Mouse (Mus musculus): Measurements from ENCODE around the gene Robo1. TPM values are rescaled to one million over a fixed set of nuclear protein-coding genes. Genes with fewer than 3 reads are reported as not detected.

The Robo1 gene
- total and polyA plus RNA-seq, 3 experiments: 0.44 TPM; not detected in 2

DNA sequence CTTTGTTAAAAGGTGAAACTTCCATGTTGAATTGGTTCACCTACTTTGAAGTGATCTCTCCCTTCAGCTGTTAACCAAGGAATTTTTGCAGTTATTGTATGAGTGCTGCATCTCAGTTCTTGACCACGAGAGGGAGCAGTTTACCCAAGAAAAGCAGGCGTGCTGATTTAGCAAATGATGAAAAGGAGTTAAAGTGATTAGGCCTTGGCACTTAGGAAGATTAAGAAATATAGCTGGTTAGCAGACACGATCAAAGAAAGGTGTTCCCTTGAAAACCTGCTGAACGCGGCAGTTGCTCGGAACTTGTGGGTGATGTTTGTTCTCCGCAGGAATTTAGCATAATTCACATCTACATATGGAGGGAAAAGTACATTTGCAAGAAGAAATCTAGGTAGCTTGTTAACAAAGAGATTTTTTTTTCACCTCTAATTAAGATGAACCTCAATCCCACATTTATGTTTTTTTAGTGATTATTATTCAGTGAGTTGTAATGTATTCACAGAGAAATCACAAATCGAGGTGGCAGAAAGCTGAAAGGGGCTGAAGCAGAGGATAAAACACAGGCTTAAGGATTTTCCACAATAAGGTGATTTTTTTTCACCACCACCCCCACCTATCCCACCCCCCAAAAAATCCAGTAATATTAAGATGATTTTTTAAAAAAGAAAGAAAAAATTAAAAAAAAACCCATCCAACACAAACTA is 687.3 kb downstream of the Robo1 start:
- DNase-seq (ENCODE audit: low spot score) (no peak), ATAC-seq (ENCODE audit: extremely low read depth, insufficient number of reproducible peaks, low FRiP score, poor library complexity, severe bottlenecking) (no peak)
- Histone ChIP-seq H3K9me3 (replicated peaks) (peaks cover 36% of the 10 kb centered on the region), H3K27me3 (ENCODE audit: insufficient read depth, low read length) (no peaks in the 10 kb centered on the region), H3K4me1 (ENCODE audit: insufficient read depth, low read depth, low read length) (no peaks in the 10 kb centered on the region), H3K4me3 (ENCODE audit: low read depth, low read length) (no peak overlapping the region), H3K36me3 (replicated peaks) (no peaks in the 10 kb centered on the region)
- TF ChIP-seq TAL1 (conservative IDR thresholded peaks at IDR 0.05; ENCODE audit: low read depth, low read length): no peak
- TF ChIP-seq GATA1 (IDR thresholded peaks at IDR 0.05; ENCODE audit: borderline replicate concordance, low read length): no peak
- no peak for TF ChIP-seq CTCF (IDR thresholded peaks at IDR 0.05; ENCODE audit: low read depth, low read length)
- TF ChIP-seq POLR2AphosphoS5 (IDR thresholded peaks at IDR 0.05; ENCODE audit: insufficient replicate concordance, low read depth, low read length): no peak
- no peak for TF ChIP-seq GATA2 (IDR thresholded peaks at IDR 0.05; ENCODE audit: borderline replicate concordance, low read depth, low read length)

DNA sequence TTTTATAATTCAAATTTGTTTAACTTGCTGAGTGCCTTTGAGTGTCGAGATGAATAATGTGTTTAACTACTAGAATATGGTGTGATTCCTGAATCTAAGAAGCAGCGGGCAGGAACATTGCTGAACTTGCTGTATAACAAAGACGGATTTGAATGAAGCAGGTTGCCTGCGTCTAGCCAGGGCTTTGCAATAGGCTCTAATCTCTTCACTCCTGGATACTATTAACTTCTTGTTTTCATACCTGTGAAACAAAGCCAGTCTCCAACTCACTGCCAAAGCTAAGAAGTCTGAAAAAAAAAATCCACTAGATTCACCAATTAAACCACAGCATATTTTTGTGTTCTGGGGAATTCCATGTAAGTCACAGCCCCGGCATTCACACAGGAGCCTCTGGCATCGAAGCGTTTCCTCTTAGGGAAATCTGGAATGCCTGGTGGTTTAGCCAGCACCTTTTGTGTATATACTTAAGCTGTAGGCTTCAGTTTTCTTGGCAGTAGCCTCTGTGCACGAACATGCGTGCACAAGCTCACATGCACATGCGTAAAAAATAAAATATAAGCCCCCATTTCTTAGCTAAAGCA is 687.9 kb downstream of the Robo1 start:
- Histone ChIP-seq H3K4me1 (ENCODE audit: insufficient read depth, low read depth, low read length) (no peaks in the 10 kb centered on the region), H3K9me3 (replicated peaks) (peaks cover 32% of the 10 kb centered on the region), H3K36me3 (replicated peaks) (no peaks in the 10 kb centered on the region), H3K4me3 (ENCODE audit: low read depth, low read length) (no peak overlapping the region), H3K27me3 (ENCODE audit: insufficient read depth, low read length) (no peaks in the 10 kb centered on the region)
- DNase-seq (ENCODE audit: low spot score): no peak
- ATAC-seq (ENCODE audit: extremely low read depth, insufficient number of reproducible peaks, low FRiP score, poor library complexity, severe bottlenecking): no peak
- TF ChIP-seq POLR2AphosphoS5 (IDR thresholded peaks at IDR 0.05; ENCODE audit: insufficient replicate concordance, low read depth, low read length): no peak
- no peak for TF ChIP-seq GATA2 (IDR thresholded peaks at IDR 0.05; ENCODE audit: borderline replicate concordance, low read depth, low read length)
- TF ChIP-seq GATA1 (IDR thresholded peaks at IDR 0.05; ENCODE audit: borderline replicate concordance, low read length): no peak
- no peak for TF ChIP-seq TAL1 (conservative IDR thresholded peaks at IDR 0.05; ENCODE audit: low read depth, low read length)
- TF ChIP-seq CTCF (IDR thresholded peaks at IDR 0.05; ENCODE audit: low read depth, low read length): no peak

DNA sequence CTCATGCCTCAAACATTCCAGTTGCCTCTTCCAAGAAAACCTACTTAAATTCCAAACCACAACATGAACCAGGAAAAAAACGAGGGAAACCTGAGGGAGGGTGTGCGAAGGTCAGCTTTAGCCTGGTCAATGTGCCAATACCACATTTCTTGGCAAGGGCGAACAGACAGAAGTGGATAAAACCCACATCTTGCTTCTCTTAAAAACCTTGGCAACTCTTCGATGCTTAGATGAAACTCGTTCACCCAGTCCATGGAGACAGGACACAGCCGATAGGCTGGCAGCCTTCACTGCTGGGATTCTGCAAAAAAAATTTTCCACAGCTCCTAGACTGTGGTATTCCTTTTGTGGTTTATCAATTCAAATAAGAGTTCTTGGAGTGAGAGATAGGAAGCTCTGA is 690.6 kb downstream of the Robo1 start:
- H3K36me3 ChIP-seq (replicated peaks): no peaks in the 10 kb centered on the region
- DNase-seq (ENCODE audit: low spot score): no peak
- H3K4me3 ChIP-seq (ENCODE audit: low read depth, low read length): no peak overlapping the region
- H3K4me1 ChIP-seq (ENCODE audit: insufficient read depth, low read depth, low read length): no peaks in the 10 kb centered on the region
- no peak for TF ChIP-seq GATA1 (IDR thresholded peaks at IDR 0.05; ENCODE audit: borderline replicate concordance, low read length)
- no peaks in the 10 kb centered on the region for H3K27me3 ChIP-seq (ENCODE audit: insufficient read depth, low read length)
- peaks cover 25% of the 10 kb centered on the region for H3K9me3 ChIP-seq (replicated peaks)
- no peak for ATAC-seq (ENCODE audit: extremely low read depth, insufficient number of reproducible peaks, low FRiP score, poor library complexity, severe bottlenecking)

DNA sequence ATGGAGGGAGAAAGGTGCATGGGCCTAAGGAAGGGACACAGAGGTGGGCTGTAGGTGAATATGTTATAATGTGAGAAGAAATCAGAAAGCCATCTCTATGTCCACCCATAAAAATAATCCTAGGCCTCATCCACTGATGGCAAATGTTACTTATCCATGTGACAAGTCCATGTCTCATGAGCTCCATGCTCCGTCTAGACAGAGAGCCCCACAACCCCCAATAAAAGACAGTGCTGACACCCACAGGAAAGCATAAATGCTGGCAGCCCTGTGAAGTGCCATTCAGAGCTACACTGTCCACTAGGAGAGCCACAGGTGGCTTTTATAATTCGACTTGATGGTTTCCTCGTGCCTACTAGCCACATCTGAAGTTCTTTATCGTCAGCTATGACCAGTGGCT is 694.6 kb downstream of the Robo1 start:
- no peak for TF ChIP-seq TAL1 (conservative IDR thresholded peaks at IDR 0.05; ENCODE audit: low read depth, low read length)
- TF ChIP-seq CTCF (IDR thresholded peaks at IDR 0.05; ENCODE audit: low read depth, low read length): no peak
- TF ChIP-seq GATA2 (IDR thresholded peaks at IDR 0.05; ENCODE audit: borderline replicate concordance, low read depth, low read length): no peak
- TF ChIP-seq GATA1 (IDR thresholded peaks at IDR 0.05; ENCODE audit: borderline replicate concordance, low read length): no peak
- no peak for TF ChIP-seq POLR2AphosphoS5 (IDR thresholded peaks at IDR 0.05; ENCODE audit: insufficient replicate concordance, low read depth, low read length)
- DNase-seq (ENCODE audit: low spot score): no peak
- ATAC-seq (ENCODE audit: extremely low read depth, insufficient number of reproducible peaks, low FRiP score, poor library complexity, severe bottlenecking): no peak
- Histone ChIP-seq H3K4me1 (ENCODE audit: insufficient read depth, low read depth, low read length) (no peaks in the 10 kb centered on the region), H3K27me3 (ENCODE audit: insufficient read depth, low read length) (no peaks in the 10 kb centered on the region), H3K4me3 (ENCODE audit: low read depth, low read length) (no peak overlapping the region), H3K9me3 (replicated peaks) (peaks cover 22% of the 10 kb centered on the region), H3K36me3 (replicated peaks) (no peaks in the 10 kb centered on the region)

DNA sequence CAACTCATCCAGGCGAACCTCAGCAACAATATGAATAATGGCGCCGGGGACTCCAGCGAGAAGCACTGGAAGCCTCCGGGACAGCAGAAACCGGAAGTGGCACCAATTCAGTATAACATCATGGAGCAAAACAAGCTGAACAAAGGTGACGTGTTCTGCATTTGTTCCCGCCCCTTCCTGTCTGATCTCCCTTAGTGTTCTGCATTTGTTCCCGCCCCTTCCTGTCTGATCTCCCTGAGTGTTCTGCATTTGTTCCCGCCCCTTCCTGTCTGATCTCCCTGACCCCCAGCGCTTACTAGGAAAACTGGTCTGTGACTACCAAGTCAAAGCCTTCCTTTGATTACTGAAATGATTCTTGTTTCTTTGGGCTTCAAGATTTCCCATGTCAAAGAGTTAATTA is 696.5 kb downstream of the Robo1 start:
- H3K36me3 ChIP-seq (replicated peaks): no peaks in the 10 kb centered on the region
- TF ChIP-seq CTCF (IDR thresholded peaks at IDR 0.05; ENCODE audit: low read depth, low read length) (no peak), TAL1 (conservative IDR thresholded peaks at IDR 0.05; ENCODE audit: low read depth, low read length) (no peak), GATA2 (IDR thresholded peaks at IDR 0.05; ENCODE audit: borderline replicate concordance, low read depth, low read length) (no peak), GATA1 (IDR thresholded peaks at IDR 0.05; ENCODE audit: borderline replicate concordance, low read length) (no peak), POLR2AphosphoS5 (IDR thresholded peaks at IDR 0.05; ENCODE audit: insufficient replicate concordance, low read depth, low read length) (no peak)
- no peaks in the 10 kb centered on the region for H3K27me3 ChIP-seq (ENCODE audit: insufficient read depth, low read length)
- DNase-seq (ENCODE audit: low spot score) (no peak), ATAC-seq (ENCODE audit: extremely low read depth, insufficient number of reproducible peaks, low FRiP score, poor library complexity, severe bottlenecking) (no peak)
- peaks cover 22% of the 10 kb centered on the region for H3K9me3 ChIP-seq (replicated peaks)
- no peaks in the 10 kb centered on the region for H3K4me1 ChIP-seq (ENCODE audit: insufficient read depth, low read depth, low read length)
- no peak overlapping the region for H3K4me3 ChIP-seq (ENCODE audit: low read depth, low read length)

DNA sequence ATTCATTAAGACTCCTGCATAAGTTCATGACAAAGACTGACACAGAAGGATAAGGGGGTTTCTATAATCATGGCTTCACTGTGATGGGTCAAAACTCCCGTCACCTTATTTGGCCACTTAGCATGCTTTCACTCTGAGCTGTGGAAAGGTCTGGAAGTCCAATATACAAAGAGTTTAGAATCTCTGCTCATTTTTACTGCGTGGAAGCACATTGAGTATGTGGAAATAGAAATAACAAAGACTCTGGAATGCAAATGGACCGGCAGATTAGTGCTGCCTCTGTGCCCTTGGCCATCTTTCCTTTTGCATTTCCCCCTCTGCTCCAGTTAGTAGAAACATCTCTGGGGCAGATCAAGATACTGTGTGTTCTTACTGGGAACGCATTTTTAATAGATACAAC is 697.7 kb downstream of the Robo1 start:
- Histone ChIP-seq H3K4me3 (ENCODE audit: low read depth, low read length) (no peak overlapping the region), H3K27me3 (ENCODE audit: insufficient read depth, low read length) (no peaks in the 10 kb centered on the region), H3K4me1 (ENCODE audit: insufficient read depth, low read depth, low read length) (no peaks in the 10 kb centered on the region), H3K36me3 (replicated peaks) (no peaks in the 10 kb centered on the region), H3K9me3 (replicated peaks) (peaks cover 18% of the 10 kb centered on the region)
- no peak for TF ChIP-seq GATA2 (IDR thresholded peaks at IDR 0.05; ENCODE audit: borderline replicate concordance, low read depth, low read length)
- TF ChIP-seq POLR2AphosphoS5 (IDR thresholded peaks at IDR 0.05; ENCODE audit: insufficient replicate concordance, low read depth, low read length): no peak
- TF ChIP-seq CTCF (IDR thresholded peaks at IDR 0.05; ENCODE audit: low read depth, low read length): no peak
- no peak for TF ChIP-seq TAL1 (conservative IDR thresholded peaks at IDR 0.05; ENCODE audit: low read depth, low read length)
- DNase-seq (ENCODE audit: low spot score) (no peak), ATAC-seq (ENCODE audit: extremely low read depth, insufficient number of reproducible peaks, low FRiP score, poor library complexity, severe bottlenecking) (no peak)
